12 mouse cellular contexts compared by ENCODE assay signal in the genomic region with DNA sequence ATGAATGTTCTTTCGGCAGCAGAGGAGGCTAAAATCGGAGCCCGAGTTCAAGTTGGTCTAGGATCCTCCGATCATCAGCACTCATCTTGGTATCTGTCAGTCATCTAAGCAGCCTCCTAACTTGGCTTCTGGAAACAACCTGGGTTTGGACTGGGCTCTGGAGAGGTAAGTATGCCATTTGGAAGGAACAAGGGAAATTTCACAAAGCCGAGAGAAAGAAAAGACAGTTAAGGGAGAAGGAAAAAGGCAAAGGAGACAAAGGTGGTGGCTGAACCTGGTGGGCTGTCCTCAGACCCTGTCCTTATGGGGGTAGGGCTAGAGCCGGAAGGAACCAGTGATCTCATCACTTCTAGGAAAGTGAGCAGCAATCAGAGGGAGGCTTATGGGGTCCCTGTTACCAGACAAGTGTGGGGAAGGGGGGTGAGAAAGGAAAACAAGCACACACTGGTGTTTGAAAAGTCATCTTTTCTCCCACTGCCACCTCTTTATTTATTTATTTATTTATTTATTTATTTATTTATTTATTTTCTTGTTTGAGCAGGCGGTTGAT.
DNase-seq lines count a peak whose midpoint lies in the region; ATAC-seq and TF ChIP-seq lines count a peak whose summit lies in the region.
"Had no signal": no experiment of that assay in that cellular context is flagged by ENCODE, and none has a peak within 500 bp of the region (broad histone marks: within the 10 kb centered on the region; RNA-seq: fewer than 3 reads in every experiment).

No protein-coding gene starts in this region.

- H3K9me3 ChIP-seq in lung, embryonic 14.5 days (ENCODE audit: low read depth, low read length), result no peaks in the 10 kb centered on the region
- H3K9me3 ChIP-seq in liver, embryonic 12.5 days (replicated peaks), result no peaks in the 10 kb centered on the region

- H3K27me3 ChIP-seq in lung, embryonic 14.5 days (ENCODE audit: insufficient read depth, low read length), result peaks cover 13% of the 10 kb centered on the region; the same call in 1 of the 2 replicates
- peaks cover 38% of the 10 kb centered on the region for H3K27me3 ChIP-seq in liver, embryonic 12.5 days (replicated peaks)
- H3K27me3 ChIP-seq: Patski had no signal

- peak; percentile 61 for DNase-seq in heart, adult 11 months
- DNase-seq in heart, postnatal 10 days, result no peak
- DNase-seq in lung, embryonic 14.5 days, result no peak
- no peak for DNase-seq in lung, postnatal 25 days (ENCODE audit: low spot score)
- DNase-seq in yolk sac, embryonic 10.5 days (ENCODE audit: low spot score), result no peak
- DNase-seq in spleen, postnatal 4 days (ENCODE audit: low spot score in 2 of 2), result no peak
- DNase-seq: adrenal gland, postnatal 36 days; cerebellum, postnatal 10 days; right cerebral cortex, adult 18-20 months had no signal

- H3K4me2 ChIP-seq in lung, embryonic 14.5 days, result peak overlapping the region; percentile 13; the same call in 1 of the 2 replicates
- H3K4me2 ChIP-seq in liver, embryonic 12.5 days, result peak overlapping the region; percentile 44

- H3K4me3 ChIP-seq in lung, embryonic 14.5 days (ENCODE audit: low read depth, low read length), result no peak overlapping the region
- H3K4me3 ChIP-seq in liver, embryonic 12.5 days, result no peak overlapping the region
- no peak overlapping the region; the same call in 1 of the 2 replicates for H3K4me3 ChIP-seq in olfactory bulb, adult 2 months (ENCODE audit: insufficient read depth, low read depth, low read length)

- no peak overlapping the region for H3K27ac ChIP-seq in lung, embryonic 14.5 days (ENCODE audit: low read depth)
- no peak overlapping the region for H3K27ac ChIP-seq in liver, embryonic 12.5 days
- 0 out of 2 replicates have a peak overlapping the region, but pooled peaks have one; percentile 1 for H3K27ac ChIP-seq in olfactory bulb, adult 2 months (ENCODE audit: insufficient read depth, low read depth, low read length)

- ATAC-seq in lung, embryonic 14.5 days (ENCODE audit: insufficient read depth), result no peak
- ATAC-seq in liver, embryonic 12.5 days, result no peak
- ATAC-seq: Patski had no signal

- no peaks in the 10 kb centered on the region for H3K4me1 ChIP-seq in lung, embryonic 14.5 days (ENCODE audit: insufficient read depth)
- H3K4me1 ChIP-seq in liver, embryonic 12.5 days, result peaks cover 13% of the 10 kb centered on the region; the same call in 1 of the 2 replicates
- H3K4me1 ChIP-seq in olfactory bulb, adult 2 months (ENCODE audit: control insufficient read depth, insufficient read depth, low read length), result peaks cover 22% of the 10 kb centered on the region

- WGBS in lung, embryonic 14.5 days, result 30% methylated on average over 7 of the region's 7 CpGs
- 12% methylated on average over 7 of the region's 7 CpGs for WGBS in liver, embryonic 12.5 days (ENCODE audit: insufficient replicate concordance)
- 61% methylated on average over 7 of the region's 7 CpGs for WGBS in olfactory bulb, adult 2 months

- H3K36me3 ChIP-seq in lung, embryonic 14.5 days (ENCODE audit: insufficient read depth), result no peaks in the 10 kb centered on the region
- H3K36me3 ChIP-seq in liver, embryonic 12.5 days, result no peaks in the 10 kb centered on the region

- no peak for TF ChIP-seq CTCF in lung, embryonic 14.5 days (IDR thresholded peaks at IDR 0.05; ENCODE audit: low read depth)
- no peak for TF ChIP-seq CTCF in olfactory bulb, adult 2 months (IDR thresholded peaks at IDR 0.05; ENCODE audit: insufficient read depth, low read depth, low read length)

- no peak overlapping the region for H3K9ac ChIP-seq in lung, embryonic 14.5 days
- H3K9ac ChIP-seq in liver, embryonic 12.5 days, result no peak overlapping the region

- intact Hi-C loops in heart, postnatal 10 days (cut with DNase I), result no loop called here

- TF ChIP-seq POLR2A in olfactory bulb, adult 2 months (IDR thresholded peaks at IDR 0.05; ENCODE audit: insufficient read depth, low read depth, low read length), result no peak
